Mouse (Mus musculus) hindbrain, postnatal 0 days (tissue): ENCODE data around the gene Olfr701. TPM values are rescaled to one million over a fixed set of nuclear protein-coding genes. Genes with fewer than 3 reads are reported as not detected.

Experiments
- ATAC-seq: fragments of 200-750 bp; cut with Nextera tagmentation; 2 replicates; pipeline ENCODE4 v1.8.0; 2017; ENCODE audit warnings: mild to moderate bottlenecking, moderate TSS enrichment, moderate library complexity
- DNase-seq: peaks from one replicate; pipeline ENCODE4 v3.0.0-alpha.2; 2015; ENCODE audit warnings: low spot score
- H3K27ac ChIP-seq: fragments of 300-500 bp; sonication (generic); 2 replicates; pipeline ENCODE4 v1.5.1; 2014; ENCODE audit warnings: mild to moderate bottlenecking
- H3K27me3 ChIP-seq: fragments of 300-500 bp; sonication (generic); 2 replicates; pipeline ENCODE4 v1.6.1; 2014; ENCODE audit warnings: low read length, mixed read lengths; ENCODE audit not compliant: insufficient read depth
- H3K36me3 ChIP-seq: fragments of 300-500 bp; sonication (generic); 2 replicates; pipeline ENCODE4 v1.6.1; 2014; ENCODE audit warnings: low read length, mixed read lengths; ENCODE audit not compliant: insufficient read depth
- H3K4me1 ChIP-seq: fragments of 300-500 bp; sonication (generic); 2 replicates; pipeline ENCODE4 v1.6.1; 2014; ENCODE audit warnings: antibody characterized with exemption, low read length, mixed read lengths; ENCODE audit not compliant: insufficient read depth
- H3K4me2 ChIP-seq: fragments of 300-500 bp; sonication (generic); 2 replicates; pipeline ENCODE4 v1.6.1; 2014; ENCODE audit warnings: low read depth, mild to moderate bottlenecking, low read length, moderate library complexity, mixed read lengths
- H3K4me3 ChIP-seq: fragments of 300-500 bp; sonication (generic); 2 replicates; pipeline ENCODE4 v1.5.1; 2014; ENCODE audit warnings: low read length
- H3K9ac ChIP-seq: fragments of 300-500 bp; sonication (generic); replicated peaks from 2 replicates; pipeline ENCODE4 v1.6.1; 2014; ENCODE audit warnings: mild to moderate bottlenecking, low read length, moderate library complexity, mixed read lengths
- H3K9me3 ChIP-seq: fragments of 300-500 bp; sonication (generic); 2 replicates; pipeline ENCODE4 v1.6.1; 2016; ENCODE audit warnings: low read length, mixed read lengths
- CTCF ChIP-seq: IDR thresholded peaks from 2 replicates; pipeline ENCODE4 v1.5.1; 2016; ENCODE audit warnings: antibody characterized with exemption, control low read depth, low read depth
- WGBS: fragments of 180-500 bp; shearing (Covaris S2); extraction: QIAGEN DNeasy Blood & Tissue Kit; methylation state at CpG from one replicate; pipeline ENCODE4 v1.1.7; 2014; 5-methylcytosine and 5-hydroxymethylcytosine counted together
- polyA plus RNA-seq: library from polyadenylated mRNA; unstranded; fragments of >200 nt; fragmentation: Nextera tagmentation; extraction: Ambion mirVana; gene quantifications from 2 replicates; pipeline ENCODE4 v1.2.1, GENCODE M21; 2015
- total RNA-seq: library from RNA; depleted of rRNA; stranded (reverse); fragments of >200 nt; gene quantifications from 2 replicates; pipeline ENCODE4 v1.2.3, GENCODE M21; 2014; rRNA removed

The Olfr701 gene
- total and polyA plus RNA-seq, 2 experiments from 2014 or later: not detected

- no peak for DNase-seq
- no peak for TF ChIP-seq CTCF
Measured at GRCm38 (mm10) chr7:106843060-106843459, 29.1 kb downstream of the Olfr701 start, which contains the start of gene Olfr703. Olfr703 (plus strand) TSS chr7:106843360.

GRCm38 (mm10) chr7:106862885-106863284, 49.0 kb downstream of the Olfr701 start, which contains the start of gene Olfr704:
Olfr704 (plus strand) TSS chr7:106863185.
- no peak for ATAC-seq
- no peak for DNase-seq
- no peak for TF ChIP-seq CTCF
- Histone ChIP-seq H3K36me3 (no peaks in the 10 kb centered on the region), H3K27me3 (no peaks in the 10 kb centered on the region), H3K4me1 (no peaks in the 10 kb centered on the region), H3K9ac (no peak within 1 kb of the TSS), H3K4me3 (no peak within 1 kb of the TSS), H3K9me3 (no peaks in the 10 kb centered on the region), H3K4me2 (no peak within 1 kb of the TSS), H3K27ac (no peak within 1 kb of the TSS)

More at GRCm38 (mm10) chr7:106843060-106843459, 29.1 kb downstream of the Olfr701 start, which contains the start of gene Olfr703:
- Histone ChIP-seq H3K4me2 (no peak within 1 kb of the TSS), H3K27me3 (no peaks in the 10 kb centered on the region), H3K27ac (no peak within 1 kb of the TSS), H3K4me1 (no peaks in the 10 kb centered on the region), H3K4me3 (no peak within 1 kb of the TSS), H3K36me3 (no peaks in the 10 kb centered on the region), H3K9ac (no peak within 1 kb of the TSS), H3K9me3 (no peaks in the 10 kb centered on the region)
- no peak for ATAC-seq
- WGBS: 59% methylated on average over 2 of the region's 2 CpGs

Other genes starting within 250 kb of the Olfr701 start
- 0.26 TPM in 1 of 2 replicates, not detected in the other for gene Olfr693, start 133.5 kb upstream of the Olfr701 start, total RNA-seq
- gene Olfr693, start 133.5 kb upstream of the Olfr701 start, polyA plus RNA-seq: not detected in 2 replicates
- not detected in 2 replicates for gene Olfr694, start 122.3 kb upstream of the Olfr701 start, total RNA-seq
- not detected in 2 replicates for gene Olfr694, start 122.3 kb upstream of the Olfr701 start, polyA plus RNA-seq
- not detected in 2 replicates for gene Olfr695, start 97.7 kb upstream of the Olfr701 start, total RNA-seq
- gene Olfr695, start 97.7 kb upstream of the Olfr701 start, polyA plus RNA-seq: not detected in 2 replicates
- not detected in 2 replicates for gene Olfr697, start 71.7 kb upstream of the Olfr701 start, total RNA-seq
- gene Olfr697, start 71.7 kb upstream of the Olfr701 start, polyA plus RNA-seq: not detected in 2 replicates
- not detected in 2 replicates for gene Olfr698, start 58.7 kb upstream of the Olfr701 start, total RNA-seq
- not detected in 2 replicates for gene Olfr698, start 58.7 kb upstream of the Olfr701 start, polyA plus RNA-seq
- gene Olfr699, start 20.9 kb upstream of the Olfr701 start, total RNA-seq: not detected in 2 replicates
- not detected in 2 replicates for gene Olfr699, start 20.9 kb upstream of the Olfr701 start, polyA plus RNA-seq
- gene Olfr700, start 5.3 kb upstream of the Olfr701 start, total RNA-seq: not detected in 2 replicates
- not detected in 2 replicates for gene Olfr700, start 5.3 kb upstream of the Olfr701 start, polyA plus RNA-seq
- not detected in 2 replicates for gene Olfr702, start 19.8 kb downstream of the Olfr701 start, total RNA-seq
- gene Olfr702, start 19.8 kb downstream of the Olfr701 start, polyA plus RNA-seq: not detected in 2 replicates
- gene Olfr703, start 29.2 kb downstream of the Olfr701 start, total RNA-seq: not detected in 2 replicates
- gene Olfr703, start 29.2 kb downstream of the Olfr701 start, polyA plus RNA-seq: not detected in 2 replicates
- not detected in 2 replicates for gene Olfr704, start 49.1 kb downstream of the Olfr701 start, total RNA-seq
- not detected in 2 replicates for gene Olfr704, start 49.1 kb downstream of the Olfr701 start, polyA plus RNA-seq
- gene Olfr705, start 62.8 kb downstream of the Olfr701 start, total RNA-seq: not detected in 2 replicates
- gene Olfr705, start 62.8 kb downstream of the Olfr701 start, polyA plus RNA-seq: not detected in 2 replicates
- not detected in 2 replicates for gene Olfr706, start 74.0 kb downstream of the Olfr701 start, total RNA-seq
- not detected in 2 replicates for gene Olfr706, start 74.0 kb downstream of the Olfr701 start, polyA plus RNA-seq
- not detected in 2 replicates for gene Olfr707, start 87.1 kb downstream of the Olfr701 start, total RNA-seq
- gene Olfr707, start 87.1 kb downstream of the Olfr701 start, polyA plus RNA-seq: not detected in 2 replicates
- not detected in 2 replicates for gene Olfr1532-ps1, start 93.9 kb downstream of the Olfr701 start, total RNA-seq
- gene Olfr1532-ps1, start 93.9 kb downstream of the Olfr701 start, polyA plus RNA-seq: not detected in 2 replicates
- not detected in 2 replicates for gene Olfr709-ps1, start 118.1 kb downstream of the Olfr701 start, total RNA-seq
- gene Olfr709-ps1, start 118.1 kb downstream of the Olfr701 start, polyA plus RNA-seq: not detected in 2 replicates
- gene Olfr710, start 134.2 kb downstream of the Olfr701 start, total RNA-seq: not detected in 2 replicates
- not detected in 2 replicates for gene Olfr710, start 134.2 kb downstream of the Olfr701 start, polyA plus RNA-seq
- gene Olfr6, start 149.8 kb downstream of the Olfr701 start, total RNA-seq: not detected in 2 replicates
- gene Olfr6, start 149.8 kb downstream of the Olfr701 start, polyA plus RNA-seq: not detected in 2 replicates
- gene Olfr711, start 161.3 kb downstream of the Olfr701 start, total RNA-seq: not detected in 2 replicates
- gene Olfr711, start 161.3 kb downstream of the Olfr701 start, polyA plus RNA-seq: not detected in 2 replicates
- not detected in 2 replicates for gene Olfr2, start 191.9 kb downstream of the Olfr701 start, total RNA-seq
- not detected in 2 replicates for gene Olfr2, start 191.9 kb downstream of the Olfr701 start, polyA plus RNA-seq
- gene Olfr713, start 217.0 kb downstream of the Olfr701 start, total RNA-seq: not detected in 2 replicates
- gene Olfr713, start 217.0 kb downstream of the Olfr701 start, polyA plus RNA-seq: not detected in 2 replicates